Mouse (Mus musculus): ENCODE results near the gene Rnf214.

Gene Rnf214

DNA sequence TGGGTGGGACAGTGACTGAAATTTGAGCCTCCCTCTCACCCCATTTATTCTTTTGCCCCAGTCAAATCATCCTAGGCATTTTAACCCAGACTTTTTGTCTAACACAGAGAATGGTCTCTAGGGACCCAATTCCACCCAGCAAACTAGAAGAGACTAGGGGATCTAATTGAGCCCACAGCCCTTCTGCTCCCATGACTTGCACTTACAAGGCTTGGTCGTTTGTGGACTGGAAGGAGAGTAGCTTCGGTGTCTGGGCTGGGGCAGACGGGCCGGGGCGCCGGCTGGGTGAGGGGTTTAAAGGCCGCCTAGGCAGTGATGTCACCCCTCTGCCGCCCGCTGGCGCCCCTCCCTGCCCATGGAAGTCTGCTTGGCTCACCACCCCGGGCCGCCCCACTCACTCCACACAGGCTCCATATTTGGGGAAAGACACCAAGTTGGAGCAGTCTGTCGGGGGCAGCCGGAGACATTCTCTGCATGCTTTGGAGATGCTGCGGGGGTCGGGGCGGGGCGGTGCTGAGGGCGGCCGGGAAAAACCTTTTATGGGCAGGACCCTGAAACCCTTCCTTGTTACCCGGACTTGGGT, 29.0 kb upstream of the Rnf214 start, which contains the start of gene Tagln:
Gene Tagln, minus strand, starts transcription at position 431 of the 583 bp plus-strand sequence.
- DNase-seq: peak; percentile 40 to 67

DNA sequence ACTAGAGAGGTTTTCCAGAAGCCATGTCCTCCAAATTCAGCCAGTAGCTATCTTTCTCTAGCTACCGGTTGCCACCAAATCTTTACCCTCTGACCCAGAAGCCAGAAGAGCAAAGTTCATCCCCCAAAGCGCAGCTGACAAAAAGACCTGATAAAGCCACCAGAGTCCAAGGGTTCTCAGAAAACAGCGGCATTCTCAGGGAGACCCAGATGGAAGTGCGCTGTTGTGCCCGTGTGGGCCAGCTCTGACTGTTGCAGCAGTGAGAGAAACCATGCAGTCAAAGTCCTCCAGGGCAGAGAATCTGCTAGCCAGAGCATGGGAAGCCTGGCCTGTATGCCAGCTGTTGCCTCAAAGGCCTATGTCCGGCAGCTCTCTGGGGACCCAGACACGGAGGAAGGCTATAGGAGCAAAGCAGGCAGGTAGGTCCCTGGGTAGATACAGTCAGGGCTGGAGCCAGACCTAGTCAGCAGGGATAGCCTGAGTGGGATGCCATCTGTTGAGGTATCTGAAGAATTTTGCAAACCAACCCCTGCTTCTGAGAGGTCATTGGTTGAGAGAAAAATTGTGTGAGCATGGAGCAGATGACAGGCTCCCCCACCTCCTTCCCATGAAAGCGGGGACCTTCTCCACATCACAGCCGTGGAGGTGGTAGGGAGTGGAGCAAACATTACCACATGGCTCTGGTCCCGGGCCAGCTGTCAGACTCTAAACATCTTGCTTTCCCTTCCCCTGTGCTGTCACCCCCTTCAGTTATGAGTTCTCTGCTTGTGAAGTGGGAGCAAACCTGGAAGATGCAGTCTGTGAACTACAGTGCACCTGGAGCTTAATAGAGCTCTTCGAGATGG, 26.1 kb upstream of the Rnf214 start:
- peak; percentile 29 to 48 for DNase-seq

DNA sequence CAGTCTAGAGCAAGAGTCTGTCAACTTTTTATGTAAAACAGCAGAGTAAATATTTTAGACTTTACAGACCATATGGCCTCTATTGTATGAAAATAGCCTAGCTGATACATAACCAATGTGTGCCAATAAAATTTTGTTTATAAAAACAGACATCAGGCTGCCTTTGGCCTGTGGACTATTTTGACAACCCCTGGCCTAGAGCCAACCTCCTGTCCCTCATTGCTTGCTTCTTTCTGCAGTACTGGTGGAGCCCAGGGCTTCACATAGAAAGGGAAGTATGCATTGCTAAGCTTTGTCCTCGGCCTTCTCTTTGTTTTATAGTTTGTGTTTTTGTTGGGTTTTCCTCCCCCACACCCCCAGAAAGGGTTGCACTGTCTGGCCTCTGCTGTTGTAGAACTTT, 25.2 kb upstream of the Rnf214 start:
- peak; percentile 50 to 55 for DNase-seq

DNA sequence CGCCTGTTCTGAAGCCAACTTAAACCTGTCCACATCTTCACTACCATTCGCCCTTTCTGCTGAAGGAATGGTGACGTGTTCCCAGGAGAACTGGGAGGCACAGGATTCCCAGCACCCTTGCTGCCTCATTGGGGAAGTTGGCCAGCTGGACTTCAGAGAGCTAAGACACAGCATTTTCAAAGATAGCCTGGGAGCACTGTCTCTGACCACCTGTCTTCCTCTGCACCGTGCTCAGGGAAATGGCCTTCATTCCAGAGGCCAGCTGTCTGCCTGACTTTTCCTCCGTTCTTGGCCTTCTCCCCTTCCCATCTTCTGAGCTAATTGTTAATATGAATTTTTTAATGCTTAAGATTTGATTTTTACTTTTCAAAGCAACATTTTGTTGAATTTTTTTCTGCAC, 22.6 kb upstream of the Rnf214 start:
- DNase-seq: peak in 1 of 2 experiments; percentile 21

DNA sequence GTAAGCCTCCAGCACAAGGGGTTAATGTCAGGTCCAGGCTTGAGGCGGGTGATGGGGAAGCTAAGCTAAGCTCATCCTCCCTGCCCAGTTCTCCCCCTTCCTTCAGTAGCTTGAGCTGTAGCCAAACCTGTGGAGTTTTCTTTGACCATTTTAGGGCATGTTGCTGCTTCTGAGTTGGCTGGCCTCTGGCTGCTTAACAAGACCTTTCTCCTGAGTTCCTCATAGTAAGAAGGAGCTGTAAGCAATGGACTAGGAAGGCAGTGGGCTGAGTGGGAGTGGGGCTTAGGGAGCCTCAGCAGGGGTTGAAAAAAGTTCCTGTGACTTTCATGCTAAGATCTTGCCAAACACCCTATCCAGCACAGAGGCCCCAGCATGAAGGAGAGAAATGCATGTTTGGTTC, 13.2 kb upstream of the Rnf214 start:
- peak in 1 of 2 experiments; percentile 36 for DNase-seq

DNA sequence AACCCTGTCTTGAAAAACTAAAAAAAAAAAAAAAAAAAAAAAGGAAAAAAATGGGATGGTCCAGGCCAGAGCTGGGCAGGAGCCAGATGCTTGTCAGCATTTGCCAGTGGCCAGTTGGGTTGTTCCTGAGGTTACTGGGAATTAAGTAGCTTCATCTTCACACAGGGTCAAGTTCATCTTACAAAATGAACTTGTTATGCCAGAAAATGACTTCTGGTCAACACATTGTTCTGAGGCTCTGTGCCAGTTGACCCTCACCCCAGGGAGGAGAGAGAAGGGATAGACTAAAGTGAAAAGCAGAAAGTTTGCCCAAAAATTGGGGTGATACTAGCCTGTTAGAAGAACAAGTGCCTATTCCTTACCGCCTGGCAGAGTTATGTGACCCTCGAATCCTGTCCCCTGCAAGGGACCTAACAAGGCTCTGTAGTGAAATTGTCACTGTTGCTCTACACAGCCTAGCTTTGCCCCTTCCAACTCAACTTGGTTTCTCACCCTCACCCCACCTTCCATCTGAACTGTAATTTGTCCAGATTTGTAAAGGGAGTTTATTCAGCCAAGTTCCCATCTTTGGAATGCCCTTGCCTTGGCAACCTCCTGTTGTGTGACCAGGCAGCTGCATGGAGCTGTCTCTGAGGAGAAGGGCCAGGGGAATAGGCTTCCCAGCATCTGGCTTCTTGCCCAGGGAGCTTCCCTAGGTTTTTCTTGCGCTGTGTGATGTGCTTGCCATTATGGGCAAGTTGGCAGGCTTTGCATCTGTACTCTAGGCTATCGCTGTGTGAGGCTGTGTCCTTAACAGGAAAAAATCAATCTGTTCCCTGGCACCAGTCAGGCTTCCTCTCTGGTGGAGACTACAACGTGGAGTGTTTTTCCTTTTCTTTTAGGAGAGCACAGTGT, 10.6 kb upstream of the Rnf214 start:
- DNase-seq: peak; percentile 79 to 87

DNA sequence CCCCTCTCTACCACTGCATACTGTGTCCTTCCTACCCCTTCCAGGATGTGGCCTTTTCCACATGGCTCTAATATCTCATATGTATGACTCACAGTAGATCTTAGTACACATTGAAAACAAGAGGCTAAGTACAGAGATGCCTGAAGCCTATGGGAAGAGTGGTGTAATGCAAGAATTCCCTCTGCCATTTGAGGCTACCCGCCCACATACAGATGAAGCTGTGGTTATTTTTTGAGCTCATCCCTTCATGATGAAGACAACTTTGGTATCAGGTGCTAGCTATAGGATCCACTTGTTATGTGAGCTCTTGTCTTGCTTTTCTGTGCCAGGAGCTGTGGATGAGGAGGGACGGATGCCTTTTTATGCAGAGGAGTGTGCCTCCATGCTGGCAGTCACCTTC, 8.9 kb upstream of the Rnf214 start:
- DNase-seq: no peak

DNA sequence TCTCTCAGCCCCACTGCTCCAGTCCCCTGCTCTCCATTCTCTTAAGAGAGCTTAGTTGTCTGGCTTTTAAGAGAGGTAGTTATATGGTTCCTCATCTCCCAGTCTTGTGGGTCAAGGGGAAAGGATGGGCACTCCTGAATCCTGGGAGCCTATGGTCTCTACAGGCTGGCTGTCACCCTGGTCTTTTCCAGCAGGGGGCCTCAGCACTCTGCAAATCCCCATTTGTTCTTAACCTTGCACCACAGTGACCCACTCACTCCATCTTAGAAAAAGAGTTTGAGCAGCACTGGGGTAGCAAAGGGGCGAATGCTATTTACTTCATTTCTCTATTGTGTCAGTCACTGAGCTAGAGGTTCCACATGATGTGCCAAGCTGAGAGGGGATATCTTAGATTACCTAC, 5.0 kb upstream of the Rnf214 start:
- DNase-seq: peak; percentile 65 to 80

DNA sequence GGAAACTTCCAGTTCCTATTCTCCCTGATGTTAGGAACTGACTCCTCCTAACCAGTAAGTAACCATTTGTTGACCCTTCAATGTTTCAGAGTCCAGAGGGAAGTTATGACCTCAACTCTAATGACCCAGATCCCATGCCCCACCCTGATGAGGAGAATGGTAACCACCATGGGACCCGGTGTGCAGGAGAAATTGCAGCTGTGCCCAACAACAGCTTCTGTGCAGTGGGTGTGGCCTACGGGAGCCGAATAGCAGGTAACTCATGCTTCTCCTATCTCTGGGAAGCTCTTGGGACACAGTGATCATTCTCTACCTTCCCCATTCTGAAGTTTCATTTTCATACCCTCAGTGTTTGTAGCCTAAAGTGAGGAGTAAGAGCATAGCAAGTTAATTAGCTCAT, 4.3 kb upstream of the Rnf214 start:
- no peak for DNase-seq

DNA sequence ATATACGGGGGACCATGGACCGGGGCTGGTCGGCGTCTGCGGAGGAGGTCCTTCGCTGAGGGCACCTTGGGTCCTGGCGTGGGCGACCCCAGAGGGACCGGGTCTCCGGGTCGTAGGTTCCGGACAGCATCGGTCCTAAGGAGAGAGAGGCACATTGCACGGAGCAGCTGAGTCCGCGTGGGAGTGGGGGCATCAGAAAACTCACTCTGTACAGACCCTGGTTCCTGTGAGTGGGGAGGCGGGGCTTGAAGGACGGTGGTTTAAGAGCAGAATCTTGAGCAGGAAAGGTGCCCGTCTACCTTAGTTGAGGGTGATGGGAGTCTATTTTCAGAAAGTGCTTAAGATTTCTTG, 342 bp upstream of the Rnf214 start:
- peak in 1 of 2 experiments; percentile 49 for DNase-seq

DNA sequence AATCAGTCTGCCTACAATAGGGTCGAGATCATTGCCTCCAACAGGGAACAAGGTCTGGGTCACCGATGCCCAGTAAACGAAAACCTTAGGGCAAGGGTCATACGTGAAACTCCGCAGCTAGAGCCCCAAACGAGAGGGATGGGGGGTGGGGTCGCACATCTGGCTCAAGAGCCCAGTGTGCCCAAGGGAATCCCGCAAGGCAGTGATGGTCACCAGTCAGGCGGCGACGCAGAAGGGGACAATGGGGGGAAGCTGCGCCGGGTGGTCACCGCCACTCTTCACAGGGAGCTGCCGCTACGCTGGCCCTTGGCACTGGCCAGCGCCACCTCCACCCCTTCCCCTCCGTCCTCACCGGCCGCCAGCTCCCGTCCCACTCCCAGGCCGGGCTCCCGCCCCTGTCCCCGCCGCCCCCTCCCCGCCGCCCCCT, 887 bp downstream of the Rnf214 start:
- DNase-seq: peak; percentile 21 to 70

DNA sequence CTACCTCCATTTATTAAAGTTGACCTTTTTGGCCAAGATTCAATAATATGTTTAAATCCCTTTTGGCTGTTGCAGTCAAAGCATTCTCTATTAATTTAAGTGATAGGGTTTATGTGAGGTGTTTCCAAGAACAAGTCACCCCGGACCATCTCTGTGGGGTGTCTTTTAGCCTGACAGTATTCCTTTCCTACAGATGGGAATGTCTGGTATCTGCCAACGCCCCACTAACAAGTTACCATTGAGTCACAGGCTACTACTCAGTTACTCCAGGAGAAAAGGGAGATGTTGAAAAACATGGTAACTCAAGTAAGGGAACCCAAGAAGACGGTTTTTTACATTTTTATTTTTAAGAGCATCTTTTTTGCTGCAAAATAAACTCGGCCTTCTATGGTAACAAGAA, 1.5 kb downstream of the Rnf214 start:
- no peak for DNase-seq

DNA sequence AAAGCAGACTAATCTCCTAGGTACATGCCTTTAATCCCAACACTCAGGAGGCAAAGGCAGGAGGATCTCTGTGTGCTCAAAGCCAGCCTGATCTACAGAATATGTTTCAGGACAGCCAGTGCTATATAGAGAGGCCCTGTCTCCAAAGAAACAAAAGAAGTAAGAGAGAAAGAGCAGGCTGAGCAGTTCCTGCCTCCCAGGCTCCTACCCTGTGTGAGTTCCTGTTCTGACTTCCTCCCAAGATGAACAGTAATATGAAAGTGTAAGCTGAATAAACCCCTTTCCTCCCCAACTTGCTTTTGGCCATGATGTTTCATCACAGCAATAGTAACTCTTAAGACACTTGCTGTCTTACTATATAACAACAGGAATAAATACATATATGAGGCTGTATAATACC, 13.0 kb downstream of the Rnf214 start:
- no peak for DNase-seq

DNA sequence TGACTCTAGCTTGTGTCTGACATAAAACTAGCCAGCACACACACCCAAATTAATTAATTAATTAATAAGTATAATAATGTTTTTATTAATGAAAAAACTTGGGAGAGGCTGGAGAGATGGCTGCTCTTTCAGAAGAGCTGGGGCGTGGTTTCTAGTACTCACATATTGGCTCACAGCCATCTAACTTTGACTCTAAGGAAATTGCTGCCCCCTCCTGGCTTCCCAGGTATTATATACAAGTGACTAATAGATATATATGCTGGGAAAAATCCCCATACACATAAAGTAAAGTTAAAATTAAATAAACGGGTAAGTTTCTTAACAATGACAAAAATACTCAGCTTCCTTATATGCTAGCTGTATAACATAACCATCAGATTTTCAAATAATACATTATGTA, 28.8 kb downstream of the Rnf214 start:
- DNase-seq: peak in 1 of 2 experiments; percentile 76

DNA sequence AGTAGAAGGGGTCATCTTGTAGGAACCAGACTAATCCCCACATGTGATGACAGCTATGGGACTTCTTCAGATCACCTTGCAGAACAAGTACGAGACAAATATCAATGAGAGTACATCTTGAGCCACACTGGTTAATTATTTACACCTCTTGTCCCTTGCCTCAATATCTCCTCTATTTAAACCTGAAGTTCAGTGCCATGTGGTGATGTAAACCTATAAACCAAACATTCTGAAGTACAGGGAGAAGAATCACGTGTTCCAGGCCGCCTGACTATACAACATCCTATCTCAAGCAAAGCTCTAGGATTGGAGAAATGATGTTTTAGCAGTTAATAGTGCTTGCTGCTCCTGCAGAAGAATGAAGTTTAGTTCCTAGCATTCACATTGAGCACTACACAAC, 36.4 kb downstream of the Rnf214 start:
- no peak for DNase-seq

DNA sequence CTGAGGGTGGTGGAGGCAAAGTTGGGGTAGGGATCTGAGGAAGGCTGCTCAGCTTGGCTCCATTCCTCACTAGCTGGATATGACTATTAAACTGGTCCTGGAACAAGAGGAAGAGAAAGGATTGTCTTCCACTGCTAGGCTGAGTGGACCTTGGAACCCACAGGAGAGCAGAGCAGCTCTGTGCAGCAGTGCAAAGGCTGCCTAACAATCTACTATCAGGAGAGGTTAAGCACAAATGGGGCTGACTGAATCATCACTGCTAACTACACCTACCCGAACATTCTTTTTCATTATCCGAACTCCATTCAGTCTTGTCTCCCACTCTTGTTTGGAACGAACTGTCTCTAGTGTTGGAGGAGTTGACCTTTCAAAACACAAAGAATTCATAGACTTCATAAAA, 37.5 kb downstream of the Rnf214 start:
- no peak for DNase-seq

DNA sequence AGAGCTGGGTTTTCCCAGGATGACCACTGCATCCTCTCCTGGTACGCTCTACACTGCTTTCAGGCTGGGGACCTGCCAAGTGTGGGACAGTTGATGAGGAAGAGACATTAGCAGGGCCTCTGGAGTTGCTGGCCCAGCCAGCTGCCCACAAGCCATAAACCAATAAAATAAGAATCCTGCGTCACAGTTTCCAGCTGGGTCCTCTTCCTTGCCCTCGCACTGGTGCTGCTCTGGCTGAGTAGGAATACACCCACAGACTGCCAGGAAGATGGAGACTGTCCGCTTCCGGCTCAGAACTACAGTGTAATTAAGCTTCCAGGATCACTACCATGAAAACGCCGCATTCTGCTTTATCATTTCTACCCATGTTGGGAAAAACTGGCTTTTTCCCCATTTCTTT, 44.9 kb downstream of the Rnf214 start:
- no peak for DNase-seq

DNA sequence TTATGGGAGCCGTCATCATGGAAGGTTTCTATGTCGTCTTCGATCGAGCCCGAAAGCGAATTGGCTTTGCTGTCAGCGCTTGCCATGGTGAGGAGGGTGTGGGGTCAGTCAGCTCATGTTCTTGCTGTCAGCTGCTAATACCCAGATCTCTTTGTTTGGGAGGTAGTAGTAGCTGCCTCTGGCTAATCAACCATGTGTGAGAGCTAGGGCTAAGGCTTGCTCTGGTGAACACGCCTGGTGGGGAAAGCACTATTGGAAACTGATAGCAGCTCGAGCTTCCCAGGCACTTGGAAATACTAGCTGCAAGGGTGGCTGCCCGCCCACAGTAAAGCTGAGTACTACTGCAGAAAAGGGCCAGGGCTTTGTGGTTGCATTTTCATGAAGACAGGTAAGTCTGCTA, 47.3 kb downstream of the Rnf214 start:
- DNase-seq: no peak

DNA sequence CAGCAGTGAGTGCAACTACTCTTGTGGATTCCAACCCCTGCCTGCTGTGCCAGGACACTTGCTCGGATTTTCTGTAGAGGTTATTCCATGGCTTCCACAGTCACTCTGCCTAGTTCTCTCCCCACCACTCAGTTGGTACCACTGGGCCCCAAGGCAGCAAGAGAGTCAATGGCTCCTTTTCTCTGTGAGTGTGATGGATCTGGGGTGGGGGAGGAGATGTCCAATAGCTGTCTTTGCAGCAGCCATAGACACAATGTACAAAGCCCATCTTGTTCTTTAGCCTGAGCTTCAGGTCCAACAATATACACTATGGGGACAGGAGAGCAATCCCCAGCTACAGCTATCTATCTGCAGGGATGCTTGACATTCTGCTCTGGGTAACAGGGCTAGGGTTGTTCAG, 52.6 kb downstream of the Rnf214 start:
- DNase-seq: no peak

DNA sequence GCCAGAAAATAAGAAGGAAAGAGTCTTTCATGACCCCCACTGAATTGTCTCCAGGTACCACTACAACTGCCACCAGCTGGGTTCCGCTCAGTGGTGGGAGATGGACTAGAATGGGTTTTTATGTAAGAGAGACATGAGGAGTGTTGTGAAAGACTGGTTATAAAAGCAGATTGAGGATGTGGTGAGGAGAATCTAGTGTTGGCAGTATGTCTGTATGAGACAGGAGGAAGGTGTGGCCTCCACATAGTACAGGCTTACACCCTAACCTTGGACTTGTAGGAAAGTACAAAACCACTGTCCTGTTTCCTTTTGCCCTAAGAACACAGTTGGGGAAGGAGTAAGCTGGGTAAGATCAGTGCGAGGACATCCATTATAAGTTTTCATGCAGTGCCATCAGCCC, 53.0 kb downstream of the Rnf214 start:
- no peak for DNase-seq

DNA sequence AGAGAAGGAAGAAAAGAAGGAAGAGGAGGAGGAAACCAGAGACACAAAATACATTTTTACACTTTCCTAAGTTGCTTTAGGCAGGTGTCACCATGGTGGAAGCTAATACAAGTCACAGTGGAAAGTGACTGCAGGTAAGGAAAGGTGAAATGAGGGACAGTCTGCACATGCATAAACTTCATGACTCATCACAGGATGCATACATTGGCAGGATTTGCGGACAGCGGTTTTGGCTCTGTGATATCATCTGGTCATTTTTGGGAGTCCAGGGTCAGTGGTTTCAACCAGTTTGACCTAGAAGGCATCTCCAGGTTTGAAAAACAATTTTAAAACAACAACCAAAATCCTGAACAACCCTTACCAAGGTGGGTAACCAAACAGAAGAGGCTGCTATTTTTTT, 54.9 kb downstream of the Rnf214 start:
- no peak for DNase-seq

DNA sequence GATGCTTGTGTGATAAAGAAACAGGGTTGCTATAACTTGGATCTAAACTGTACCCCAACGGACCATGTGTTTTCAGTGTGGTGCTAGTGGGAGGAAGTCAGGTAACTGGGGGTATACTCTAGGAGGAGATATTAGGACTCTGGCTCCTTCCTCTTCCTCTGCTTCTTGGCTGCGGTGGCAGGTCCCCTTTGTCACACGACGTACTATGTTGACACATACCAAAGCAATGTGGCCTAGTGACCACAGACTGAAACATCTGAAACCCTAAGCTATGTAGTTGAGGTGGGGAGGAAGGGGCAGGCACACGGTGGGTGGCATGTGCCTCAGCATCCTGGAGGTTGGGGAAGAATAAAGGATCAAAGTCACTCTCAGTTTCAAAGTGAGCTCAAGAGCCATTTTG, 55.4 kb downstream of the Rnf214 start:
- no peak for DNase-seq

DNA sequence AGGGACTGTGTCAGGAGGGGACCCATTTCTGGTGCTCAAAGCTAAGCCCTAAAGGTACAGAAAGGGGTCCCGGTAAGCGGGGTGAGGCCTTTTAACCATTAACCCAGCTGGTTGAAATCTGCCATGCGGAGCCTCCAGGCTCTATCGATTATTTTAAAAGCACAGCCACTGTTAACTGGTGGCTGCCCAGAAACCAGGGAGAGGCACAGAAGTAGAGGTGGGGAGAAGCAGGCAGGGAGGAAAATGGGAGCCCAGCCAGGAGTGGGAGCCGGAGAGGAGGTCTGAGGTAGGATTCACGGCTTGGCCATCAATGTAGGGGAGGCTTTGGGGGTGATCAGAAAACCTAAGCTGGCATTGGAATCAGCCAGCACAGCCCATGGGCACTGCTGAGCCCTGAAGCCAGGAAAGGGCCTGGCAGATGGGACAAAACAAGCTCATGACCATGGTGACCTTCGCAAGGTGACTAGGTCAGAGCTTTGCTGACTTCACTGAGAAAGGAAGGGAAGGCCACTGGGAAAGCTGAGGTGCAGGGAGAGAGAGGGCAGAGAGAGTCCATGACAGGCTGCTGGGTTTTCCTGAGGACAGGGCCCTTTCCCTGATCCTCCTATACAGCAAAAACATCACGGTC, 56.1 kb downstream of the Rnf214 start:
- no peak for DNase-seq

All from kidney, postnatal 25 days (tissue).